Mouse (Mus musculus) kidney, adult 2 months (tissue): Measurements from ENCODE around the gene Fkbp14.

Experiments
- CTCF ChIP-seq: fragments of 200-500 bp; conservative IDR thresholded peaks from 2 replicates; pipeline ENCODE4 v1.5.1; 2011; ENCODE audit warnings: low read depth, mild to moderate bottlenecking, control low read depth, low read length, moderate library complexity, mixed read lengths; ENCODE audit not compliant: insufficient read depth, insufficient read length
- POLR2A ChIP-seq: fragments of 200-500 bp; IDR thresholded peaks from one replicate; pipeline ENCODE4 v1.6.1; 2011; ENCODE audit warnings: low read depth, low read length, control low read depth

DNA sequence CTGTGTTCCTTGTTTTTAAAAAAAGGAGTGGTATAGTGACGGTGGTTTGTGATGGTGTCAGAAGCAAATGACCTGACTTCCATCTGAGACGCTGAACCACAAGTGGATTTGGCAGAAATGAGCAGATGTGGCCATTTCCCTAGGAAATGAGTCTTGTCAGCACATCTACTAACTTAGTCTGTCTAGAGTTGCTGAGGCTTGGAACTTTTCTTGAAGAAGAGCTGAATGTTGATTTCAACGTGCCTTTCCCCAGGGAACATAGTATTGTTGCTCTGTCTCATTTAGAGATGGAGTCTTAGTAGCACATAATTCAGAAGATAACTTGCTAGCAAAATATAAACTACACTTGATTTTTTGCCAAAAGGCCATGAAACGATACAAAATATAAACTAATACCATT is 23.2 kb upstream of the Fkbp14 start:
- TF ChIP-seq CTCF: no peak
- no peak for TF ChIP-seq POLR2A
